Mouse (Mus musculus) heart, postnatal 10 days (tissue): ENCODE data around the gene Nudt9. TPM values are rescaled to one million over a fixed set of nuclear protein-coding genes. Genes with fewer than 3 reads are reported as not detected.

ENCODE experiments used
- DNase-seq, 2 experiments: peaks; one replicate each; pipeline ENCODE4 v3.0.0; 2021
- intact Hi-C: fragments of 180-260 bp; cut with DNase I; formaldehyde crosslinking; loops from one replicate; pipeline ENCODE4 v1.15.1; 2025
- total RNA-seq, 2 experiments: library from RNA; stranded (reverse); gene quantifications; 2 replicates each; pipeline ENCODE4 v1.2.3; 2021

Nudt9 gene
- total RNA-seq, 2 experiments from 2014 or later, result 45.8 to 46.6 TPM

- DNase-seq, result no peak
- intact Hi-C loops, result no loop called here
Measured at GRCm38 (mm10) chr5:104035066-104035465, 11.0 kb upstream of the Nudt9 start.

- DNase-seq, result no peak
- intact Hi-C loops, result no loop called here
Measured at GRCm38 (mm10) chr5:104035824-104036223, 10.3 kb upstream of the Nudt9 start.

- DNase-seq, result no peak
- intact Hi-C loops, result no loop called here
Measured at GRCm38 (mm10) chr5:104036686-104037085, 9.4 kb upstream of the Nudt9 start.

GRCm38 (mm10) chr5:104039154-104039932 is 6.8 kb upstream of the Nudt9 start:
- intact Hi-C loops, result loop anchor here (1.0 kb wide), 1 partner anchor 40 kb away; no protein-coding TSS in a partner anchor
- peak; percentile 64 to 68 for DNase-seq

- DNase-seq, result peak; percentile 35 to 39
- intact Hi-C loops, result no loop called here
Measured at GRCm38 (mm10) chr5:104042906-104043305, 3.2 kb upstream of the Nudt9 start.

- no peak for DNase-seq
- intact Hi-C loops, result no loop called here
Measured at GRCm38 (mm10) chr5:104043704-104044103, 2.4 kb upstream of the Nudt9 start.

GRCm38 (mm10) chr5:104047200-104048105 is 1.3 kb downstream of the Nudt9 start:
- intact Hi-C loops, result loop anchor here (2.0 kb wide), 1 partner anchor 27 kb away; the partner anchor contains the start of gene Hsd17b11

GRCm38 (mm10) chr5:104048139-104048538 is 2.0 kb downstream of the Nudt9 start:
- DNase-seq, result no peak
- intact Hi-C loops, result no loop called here

More at GRCm38 (mm10) chr5:104047200-104048105, 1.3 kb downstream of the Nudt9 start:
- DNase-seq, result peak; percentile 46 to 49

GRCm38 (mm10) chr5:104052956-104053355 is 6.8 kb downstream of the Nudt9 start:
- intact Hi-C loops, result no loop called here
- peak in 1 of 2 experiments; percentile 34 for DNase-seq

GRCm38 (mm10) chr5:104054938-104055337 is 8.8 kb downstream of the Nudt9 start:
- no peak for DNase-seq
- intact Hi-C loops, result no loop called here

- DNase-seq, result no peak
- intact Hi-C loops, result no loop called here
Measured at GRCm38 (mm10) chr5:104055816-104056215, 9.7 kb downstream of the Nudt9 start.

- DNase-seq, result no peak
- intact Hi-C loops, result no loop called here
Measured at GRCm38 (mm10) chr5:104056295-104056694, 10.2 kb downstream of the Nudt9 start.

- intact Hi-C loops, result no loop called here
Measured at GRCm38 (mm10) chr5:104058021-104058420, 11.9 kb downstream of the Nudt9 start.

GRCm38 (mm10) chr5:104059628-104060027 is 13.5 kb downstream of the Nudt9 start:
- intact Hi-C loops, result no loop called here
- no peak for DNase-seq

More at GRCm38 (mm10) chr5:104058021-104058420, 11.9 kb downstream of the Nudt9 start:
- DNase-seq, result peak; percentile 28 to 61

- no peak for DNase-seq
- intact Hi-C loops, result no loop called here
Measured at GRCm38 (mm10) chr5:104060429-104060828, 14.3 kb downstream of the Nudt9 start.

- intact Hi-C loops, result no loop called here
- DNase-seq, result no peak
Measured at GRCm38 (mm10) chr5:104061936-104062772, 16.0 kb downstream of the Nudt9 start.

GRCm38 (mm10) chr5:104062773-104063551 is 16.9 kb downstream of the Nudt9 start:
- intact Hi-C loops, result no loop called here
- DNase-seq, result no peak

GRCm38 (mm10) chr5:104068751-104069150 is 22.6 kb downstream of the Nudt9 start:
- intact Hi-C loops, result no loop called here
- peak; percentile 20 to 31 for DNase-seq

GRCm38 (mm10) chr5:104071048-104071447 is 24.9 kb downstream of the Nudt9 start:
- intact Hi-C loops, result no loop called here
- no peak for DNase-seq
